Mouse (Mus musculus): ENCODE data around the gene Cwf19l1. TPM values are rescaled to one million over a fixed set of nuclear protein-coding genes. Genes with fewer than 3 reads are reported as not detected.

The Cwf19l1 gene
- total RNA-seq, 2 experiments from 2014 or later = 13.9 to 14.9 TPM

Other genes starting within 250 kb of the Cwf19l1 start
- 10 to 100 TPM; 12.5 to 13.6 TPM for gene Dnmbp, start 195.7 kb downstream of the Cwf19l1 start, total RNA-seq (2021)
- not detected for gene Cpn1, start 149.3 kb downstream of the Cwf19l1 start, total RNA-seq (2021)
- not detected for gene Cyp2c23, start 106.7 kb downstream of the Cwf19l1 start, total RNA-seq (2021)
- gene Erlin1, start 66.1 kb downstream of the Cwf19l1 start, total RNA-seq (2021) = 1 to 10 TPM; 8.9 to 9.5 TPM
- gene Chuk, start 28.4 kb downstream of the Cwf19l1 start, total RNA-seq (2021) = 10 to 100 TPM; 33.4 to 33.9 TPM
- 10 to 100 TPM; 18.7 to 19.6 TPM for gene Bloc1s2, start 10.6 kb upstream of the Cwf19l1 start, total RNA-seq (2021)
- gene Pkd2l1, start 56.6 kb upstream of the Cwf19l1 start, total RNA-seq (2021) = not detected
- not detected for gene Scd3, start 67.4 kb upstream of the Cwf19l1 start, total RNA-seq (2021)
- gene Scd2, start 157.8 kb upstream of the Cwf19l1 start, total RNA-seq (2021) = 10 to 100 TPM; 78.1 to 82.1 TPM
- 10 to 100 TPM; 47.7 to 52.4 TPM for gene Scd4, start 197.2 kb upstream of the Cwf19l1 start, total RNA-seq (2021)